Mouse (Mus musculus): ENCODE data around the gene Ska3. TPM values are rescaled to one million over a fixed set of nuclear protein-coding genes. Genes with fewer than 3 reads are reported as not detected.
"Not testable (repeated sequence)": the region's sequence is repeated elsewhere in the genome, so short reads cannot be mapped to it uniquely, and the experiment has no call there.

Ska3 gene
- polyA plus RNA-seq (2021): 12.9 TPM

DNA sequence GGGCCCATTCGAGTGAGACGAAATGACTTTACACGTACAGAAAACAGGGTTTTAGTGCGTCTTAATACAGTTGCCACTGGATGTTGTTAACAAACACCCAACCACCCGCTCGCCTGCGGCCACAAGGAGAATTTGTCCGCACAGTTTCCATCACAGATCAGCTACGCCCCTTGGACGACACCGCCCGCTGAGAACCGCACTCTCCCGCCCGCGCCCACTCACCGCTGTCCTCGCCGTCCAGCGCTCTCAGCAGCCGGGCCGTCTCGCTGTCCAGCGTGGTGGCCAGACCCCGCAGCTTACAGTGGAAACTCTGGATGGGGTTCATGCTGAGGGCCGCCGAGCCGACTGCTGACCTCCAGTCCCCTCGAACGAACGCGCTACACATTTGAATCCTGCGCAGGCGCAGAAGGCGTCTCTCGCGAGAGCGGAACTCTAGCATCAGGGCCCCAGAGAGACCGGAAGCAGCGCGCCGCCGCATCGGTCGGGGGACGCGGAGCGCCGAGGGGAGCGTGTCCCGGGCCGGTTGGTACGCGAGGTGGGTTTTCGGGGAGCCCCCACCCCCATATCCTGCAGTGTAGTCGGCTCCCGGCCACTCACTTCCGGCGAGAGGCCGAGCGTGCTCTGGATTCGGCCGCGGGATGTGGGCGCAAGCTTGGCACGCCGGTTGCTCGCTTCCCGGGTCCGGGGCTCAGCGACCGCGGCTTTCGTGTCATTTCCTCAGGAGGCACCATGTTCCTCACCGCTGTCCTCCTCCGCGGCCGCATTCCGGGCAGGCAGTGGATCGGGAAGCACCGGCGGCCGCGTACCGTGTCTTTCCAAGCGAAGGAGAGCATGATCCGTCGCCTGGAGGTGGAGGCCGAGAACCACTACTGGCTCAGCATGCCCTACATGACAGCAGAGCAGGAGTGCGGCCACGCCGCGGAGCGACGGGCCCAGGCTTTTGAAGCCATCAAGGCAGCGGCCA lies at the start of gene Ska3, which contains the start of gene Mrpl57:
Gene Ska3 (minus strand): TSS at position 398 of the 964 bp plus-strand sequence.
Gene Mrpl57 (plus strand): TSS at position 447 of the 964 bp plus-strand sequence.
- ChIA-PET CTCF (interaction anchor here (1.0 kb wide), 1 partner anchor 120 kb away, joined by 3 read pairs; no protein-coding TSS in a partner anchor), POLR2A (interaction anchor here (0.8 to 1.4 kb wide), 3 partner anchors 9 to 27 kb away, joined by 3 to 5 read pairs (median 3); no protein-coding TSS in a partner anchor)
- DNase-seq (ENCODE audit: low read depth, low spot score) (peak; percentile 64), ATAC-seq (peak; percentile 87)
- H3K27me3 ChIP-seq: no peaks in the 10 kb centered on the region
- no peak for TF ChIP-seq CTCF (IDR thresholded peaks at IDR 0.05)
- in situ Hi-C loops (cut with MboI; ENCODE audit: low pct_unique_long_range_greater_than_20kb): loop anchor here (5.0 kb wide), 1 partner anchor 144 kb away; no protein-coding TSS in a partner anchor

DNA sequence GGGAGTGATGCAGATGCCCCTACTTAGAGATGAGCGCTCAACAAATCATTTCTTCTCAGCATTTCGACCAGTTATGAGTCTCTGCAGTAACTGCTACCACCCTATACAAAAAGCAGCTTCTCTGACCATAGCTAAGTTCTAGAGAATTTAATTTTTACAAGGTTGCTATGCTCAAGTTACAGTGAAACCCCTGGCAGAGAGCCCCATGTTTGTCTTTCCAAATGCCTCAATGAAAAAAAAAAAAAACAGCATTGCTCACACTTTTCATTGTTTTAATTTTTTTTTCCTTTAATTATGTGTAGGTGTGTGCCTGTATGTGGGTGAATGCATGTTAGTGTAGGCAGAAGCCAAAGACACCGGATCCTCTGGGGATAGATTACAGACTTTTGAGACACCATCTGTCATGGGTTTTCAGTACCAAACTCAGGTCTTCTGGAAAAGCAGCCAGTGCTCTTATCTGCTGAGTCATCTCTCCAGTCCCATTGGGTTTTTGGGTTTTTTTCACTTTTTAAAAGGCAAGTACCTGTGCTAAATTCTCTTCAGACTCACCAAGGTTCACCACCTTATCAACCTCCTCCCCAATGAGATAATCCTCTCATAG lies 40.8 kb upstream of the Ska3 start:
- H3K27me3 ChIP-seq: no peaks in the 10 kb centered on the region
- ChIA-PET CTCF (interaction anchor here (0.7 kb wide), 1 partner anchor 23 kb away, joined by 3 read pairs; no protein-coding TSS in a partner anchor), POLR2A (interaction anchor here (0.9 kb wide), 1 partner anchor 15 kb away, joined by 3 read pairs; no protein-coding TSS in a partner anchor)
- DNase-seq (ENCODE audit: low read depth, low spot score) (no peak), ATAC-seq (no peak)
- in situ Hi-C loops (cut with MboI; ENCODE audit: low pct_unique_long_range_greater_than_20kb): no loop called here
- no peak for TF ChIP-seq CTCF (IDR thresholded peaks at IDR 0.05)

DNA sequence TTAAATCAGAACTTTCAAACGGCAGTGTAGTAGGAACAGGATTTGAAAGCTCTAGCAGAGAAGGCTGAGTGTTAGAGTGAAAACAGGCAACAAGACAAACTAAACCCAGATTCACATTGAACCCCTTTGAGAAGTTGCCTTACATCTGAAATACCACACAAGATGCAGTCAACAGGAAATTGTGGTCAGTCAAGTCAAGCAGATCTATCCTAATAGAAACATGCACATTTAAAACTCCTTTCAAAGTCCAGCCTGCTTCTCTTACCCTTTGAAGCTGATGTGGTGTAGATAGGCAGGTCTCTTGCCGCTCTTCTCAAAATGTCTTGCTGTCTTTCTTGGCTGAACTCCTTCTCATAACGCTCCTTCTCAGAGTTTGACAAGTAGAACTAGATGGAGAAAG lies 39.3 kb upstream of the Ska3 start:
- DNase-seq (ENCODE audit: low read depth, low spot score) (no peak), ATAC-seq (no peak)
- POLR2A ChIA-PET: no interaction called here
- in situ Hi-C loops (cut with MboI; ENCODE audit: low pct_unique_long_range_greater_than_20kb): no loop called here
- TF ChIP-seq CTCF (IDR thresholded peaks at IDR 0.05): no peak
- H3K27me3 ChIP-seq: no peaks in the 10 kb centered on the region
- CTCF ChIA-PET: no interaction called here

DNA sequence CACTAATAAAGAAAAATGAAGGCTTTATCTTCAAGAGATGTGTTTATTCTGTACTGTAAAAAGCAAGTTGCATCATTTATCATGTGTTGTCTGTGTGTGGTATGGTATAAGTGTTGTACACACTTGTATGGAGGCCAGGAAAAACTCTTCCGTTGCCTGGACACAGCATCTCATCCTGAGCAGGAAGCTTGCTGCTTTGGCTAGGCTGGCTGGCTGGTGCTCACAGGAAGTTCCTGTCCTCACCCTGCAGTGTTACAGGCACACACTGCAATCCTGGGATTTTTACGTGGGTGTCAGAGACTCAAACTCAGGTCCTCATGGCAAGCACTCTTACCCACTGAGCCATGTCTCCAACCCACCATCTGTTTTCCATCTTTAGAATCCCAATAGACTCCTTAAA lies 37.1 kb upstream of the Ska3 start:
- DNase-seq (ENCODE audit: low read depth, low spot score): no peak
- ATAC-seq: no peak
- no peaks in the 10 kb centered on the region for H3K27me3 ChIP-seq
- ChIA-PET CTCF (interaction anchor here (1.4 to 1.7 kb wide), 3 partner anchors 9 to 23 kb away, joined by 3 to 6 read pairs (median 3); no protein-coding TSS in a partner anchor), POLR2A (interaction anchor here (0.7 kb wide), 1 partner anchor 9 kb away, joined by 3 read pairs; no protein-coding TSS in a partner anchor)
- in situ Hi-C loops (cut with MboI; ENCODE audit: low pct_unique_long_range_greater_than_20kb): loop anchor here (5.0 kb wide), 1 partner anchor 39 kb away; no protein-coding TSS in a partner anchor
- TF ChIP-seq CTCF (IDR thresholded peaks at IDR 0.05): no peak

DNA sequence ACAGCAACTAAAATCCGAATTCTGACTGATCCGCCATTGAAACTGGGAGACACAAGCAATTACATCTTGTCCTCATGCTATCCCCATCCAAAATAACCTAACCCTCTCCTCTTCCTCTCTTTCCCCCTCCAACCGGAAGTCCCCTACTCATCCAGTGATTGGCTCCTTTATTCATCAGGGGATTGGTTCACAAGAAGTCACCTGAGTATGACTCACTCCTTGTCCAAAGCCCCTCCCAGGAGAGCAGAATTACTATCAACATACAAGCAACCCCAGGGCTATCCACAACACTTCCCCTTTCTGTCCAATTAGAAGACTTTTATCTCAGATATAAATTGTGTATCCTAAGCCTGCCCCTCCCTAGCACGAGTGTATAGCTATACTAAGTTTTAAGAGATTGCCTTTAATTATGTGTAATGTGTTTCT lies 36.0 kb upstream of the Ska3 start:
- H3K27me3 ChIP-seq: no peaks in the 10 kb centered on the region
- POLR2A ChIA-PET: no interaction called here
- CTCF ChIA-PET: interaction anchor here (2.1 kb wide), 1 partner anchor 10 kb away, joined by 4 read pairs; no protein-coding TSS in a partner anchor
- no peak for TF ChIP-seq CTCF (IDR thresholded peaks at IDR 0.05)
- in situ Hi-C loops (cut with MboI; ENCODE audit: low pct_unique_long_range_greater_than_20kb): loop anchor here (5.0 kb wide), 1 partner anchor 40 kb away; no protein-coding TSS in a partner anchor
- no peak for ATAC-seq
- DNase-seq (ENCODE audit: low read depth, low spot score): no peak

DNA sequence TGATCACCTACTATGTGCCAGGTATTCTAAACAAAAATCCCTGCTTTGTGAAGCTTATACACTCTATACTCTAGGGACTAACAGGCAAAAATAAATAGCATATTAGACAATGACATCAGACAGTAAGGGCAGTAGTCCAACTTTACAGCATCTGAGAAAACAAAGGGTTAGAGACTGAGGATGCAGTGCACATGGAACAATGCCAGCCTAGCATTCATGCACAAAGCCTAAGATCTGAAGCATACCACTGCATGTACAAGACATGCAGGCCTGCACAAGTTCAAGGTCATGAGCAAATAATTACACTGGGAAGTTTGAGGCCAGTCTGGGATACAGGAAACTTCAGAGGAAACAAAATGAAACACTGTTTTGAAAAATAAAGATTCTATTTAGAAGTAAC lies 33.5 kb upstream of the Ska3 start:
- no peak for ATAC-seq
- CTCF ChIA-PET: interaction anchor here (1.0 kb wide), 1 partner anchor 15 kb away, joined by 3 read pairs; no protein-coding TSS in a partner anchor
- in situ Hi-C loops (cut with MboI; ENCODE audit: low pct_unique_long_range_greater_than_20kb): no loop called here
- TF ChIP-seq CTCF (IDR thresholded peaks at IDR 0.05): no peak
- no peaks in the 10 kb centered on the region for H3K27me3 ChIP-seq
- no peak for DNase-seq (ENCODE audit: low read depth, low spot score)
- POLR2A ChIA-PET: no interaction called here

DNA sequence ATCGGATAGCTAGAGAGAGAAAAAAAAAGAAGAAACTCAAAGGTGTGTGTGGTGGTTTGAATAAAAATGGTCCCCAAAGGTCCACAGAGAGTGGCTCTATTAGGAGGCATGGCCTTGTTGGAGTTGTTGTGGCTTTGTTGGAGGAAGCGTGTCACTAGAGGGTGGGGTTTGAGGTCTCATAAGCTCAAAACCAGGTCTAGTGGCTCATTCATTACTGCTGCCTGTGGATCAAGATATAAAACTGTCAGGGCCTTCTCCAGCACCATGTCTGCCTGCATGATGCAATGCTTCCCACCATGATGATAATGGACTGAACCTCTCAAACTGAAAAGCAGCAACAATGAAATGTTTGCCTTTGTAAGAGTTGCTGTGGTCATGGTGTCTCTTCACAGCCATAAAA lies 32.6 kb upstream of the Ska3 start:
- ChIA-PET CTCF (no interaction called here), POLR2A (interaction anchor here (1.9 kb wide), 1 partner anchor 32 kb away, joined by 5 read pairs; the partner anchor contains the start of gene Zdhhc20)
- no peak for ATAC-seq
- TF ChIP-seq CTCF (IDR thresholded peaks at IDR 0.05): no peak
- no peak for DNase-seq (ENCODE audit: low read depth, low spot score)
- in situ Hi-C loops (cut with MboI; ENCODE audit: low pct_unique_long_range_greater_than_20kb): no loop called here
- H3K27me3 ChIP-seq: no peaks in the 10 kb centered on the region

DNA sequence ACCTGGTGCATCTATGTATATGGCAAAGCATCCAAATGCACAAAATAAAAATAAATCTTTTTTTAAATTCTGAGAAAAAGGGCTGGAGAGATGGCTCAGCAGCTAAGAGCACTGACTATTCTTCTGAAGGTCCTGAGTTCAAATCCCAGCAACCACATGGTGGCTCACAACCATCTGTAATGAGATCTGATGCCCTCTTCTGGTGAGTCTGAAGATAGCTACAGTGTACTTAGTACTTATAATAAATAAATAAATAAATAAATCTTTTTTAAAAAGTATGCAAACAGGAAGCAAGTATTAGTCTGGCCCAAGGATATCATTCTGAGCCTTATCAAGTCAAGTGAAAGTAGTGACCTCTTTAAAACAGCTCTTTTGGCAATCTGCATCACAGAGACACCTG lies 30.1 kb upstream of the Ska3 start:
- peak; percentile 47 for TF ChIP-seq CTCF (IDR thresholded peaks at IDR 0.05)
- CTCF ChIA-PET: interaction anchor here (1.4 kb wide), 1 partner anchor 13 kb away, joined by 3 read pairs; no protein-coding TSS in a partner anchor
- DNase-seq (ENCODE audit: low read depth, low spot score); H3K27me3 ChIP-seq; in situ Hi-C loops (cut with MboI; ENCODE audit: low pct_unique_long_range_greater_than_20kb); POLR2A ChIA-PET; ATAC-seq: not testable (repeated sequence)

DNA sequence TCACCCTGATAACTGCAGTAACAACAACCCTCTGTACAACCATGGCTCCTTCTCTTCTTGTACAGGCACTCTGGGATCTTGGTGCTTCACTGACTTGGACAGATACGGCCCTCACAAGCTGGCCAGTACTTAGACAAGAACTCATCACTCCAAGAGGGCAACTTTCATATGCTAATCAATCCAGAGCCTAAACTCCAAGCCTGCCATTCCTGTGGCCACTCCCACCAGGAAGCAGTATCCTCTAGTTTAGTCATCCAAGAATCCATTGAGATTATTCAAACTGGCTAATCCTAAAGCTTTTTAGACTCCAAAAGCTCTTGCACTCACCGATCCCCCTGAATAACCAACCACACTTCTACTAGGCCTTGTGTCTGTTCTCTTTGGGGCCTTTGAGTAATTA lies 27.0 kb upstream of the Ska3 start:
- ATAC-seq (no peak), DNase-seq (ENCODE audit: low read depth, low spot score) (no peak)
- H3K27me3 ChIP-seq: no peaks in the 10 kb centered on the region
- CTCF ChIA-PET: interaction anchor here (1.1 to 2.0 kb wide), 2 partner anchors 11 kb away, joined by 3 to 6 read pairs; no protein-coding TSS in a partner anchor
- POLR2A ChIA-PET: interaction anchor here (0.6 kb wide), 1 partner anchor 173 kb away, joined by 3 read pairs; no protein-coding TSS in a partner anchor
- TF ChIP-seq CTCF (IDR thresholded peaks at IDR 0.05): no peak
- in situ Hi-C loops (cut with MboI; ENCODE audit: low pct_unique_long_range_greater_than_20kb): no loop called here

DNA sequence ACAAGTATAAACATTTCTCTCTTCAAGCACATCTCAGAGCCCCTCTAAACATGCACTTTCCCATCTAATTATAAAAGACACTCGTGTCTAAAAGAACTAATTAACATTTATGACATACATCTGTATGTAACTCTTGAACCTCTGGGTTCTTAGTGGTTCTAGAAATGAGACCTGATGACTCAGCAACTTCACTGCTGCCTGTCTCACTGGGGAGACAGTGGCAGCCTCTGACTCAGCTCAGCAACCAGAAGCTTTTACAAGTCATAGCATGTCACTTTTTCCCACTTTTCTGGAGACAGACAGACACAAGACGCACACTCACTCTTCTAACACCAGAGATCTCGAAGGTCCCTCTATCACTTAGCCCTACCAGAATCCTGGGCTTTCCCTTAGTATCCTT lies 24.3 kb upstream of the Ska3 start:
- DNase-seq (ENCODE audit: low read depth, low spot score) (no peak), ATAC-seq (no peak)
- ChIA-PET POLR2A (no interaction called here), CTCF (no interaction called here)
- no peak for TF ChIP-seq CTCF (IDR thresholded peaks at IDR 0.05)
- H3K27me3 ChIP-seq: no peaks in the 10 kb centered on the region
- in situ Hi-C loops (cut with MboI; ENCODE audit: low pct_unique_long_range_greater_than_20kb): no loop called here

Measured in Patski (cell line).